Mouse (Mus musculus) stomach, postnatal 0 days (tissue): ENCODE results near the gene Fkbp1b.

ENCODE experiments used
- CTCF ChIP-seq: IDR thresholded peaks from 2 replicates; pipeline ENCODE4 v1.5.1; 2016; ENCODE audit warnings: antibody characterized with exemption, low read depth, mild to moderate bottlenecking, moderate library complexity
- EP300 ChIP-seq: optimal IDR thresholded peaks from 2 replicates; pipeline ENCODE3; 2016; ENCODE audit warnings: antibody characterized with exemption

DNA sequence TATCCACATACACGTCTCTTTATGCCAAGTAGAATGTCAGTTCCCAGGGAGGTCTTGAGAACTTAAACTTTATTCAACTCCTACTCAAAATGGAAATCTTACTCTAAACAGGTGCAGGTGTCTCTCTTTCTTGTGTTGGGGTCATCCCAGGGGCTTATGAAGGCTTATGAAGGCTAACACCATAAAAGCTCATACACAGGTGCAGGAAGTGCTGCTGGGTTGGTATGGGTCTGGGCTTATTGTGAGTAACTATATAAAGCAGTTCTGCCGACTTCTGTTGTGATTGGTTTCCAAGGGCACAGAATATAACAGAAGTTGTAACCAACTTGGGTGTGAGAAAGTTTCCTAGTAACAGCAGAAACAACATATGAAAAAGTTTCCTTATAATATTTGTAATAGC lies 56.9 kb downstream of the Fkbp1b start:
- TF ChIP-seq EP300: no peak
- TF ChIP-seq CTCF: no peak
